Comparison of ENCODE assay signal across 11 mouse cellular contexts in genomic region chr10:39484892-39485291, GRCm38 (mm10).
DNase-seq lines count a peak whose midpoint lies in the region; ATAC-seq and TF ChIP-seq lines count a peak whose summit lies in the region.
"Had no signal": no experiment of that assay in that cellular context is flagged by ENCODE, and none has a peak within 500 bp of the region (broad histone marks: within the 10 kb centered on the region; RNA-seq: fewer than 3 reads in every experiment).

No protein-coding gene starts in this region.

- 6% methylated on average over 6 of the region's 6 CpGs for WGBS in forebrain, embryonic 15.5 days
- WGBS in limb, embryonic 13.5 days, result 30% methylated on average over 6 of the region's 6 CpGs

- H3K4me2 ChIP-seq in forebrain, embryonic 15.5 days (replicated peaks), result peak overlapping the region; percentile 25; the same call in 1 of the 2 replicates
- no peak overlapping the region for H3K4me2 ChIP-seq in limb, embryonic 13.5 days (replicated peaks)
- H3K4me2 ChIP-seq: heart, embryonic 11.5 days had no signal

- H3K9ac ChIP-seq in forebrain, embryonic 15.5 days (replicated peaks), result no peak overlapping the region
- H3K9ac ChIP-seq in limb, embryonic 13.5 days, result no peak overlapping the region

- no peak overlapping the region for H3K4me3 ChIP-seq in forebrain, embryonic 15.5 days
- no peak overlapping the region for H3K4me3 ChIP-seq in limb, embryonic 13.5 days
- H3K4me3 ChIP-seq in left cerebral cortex, adult 2 months, result no peak overlapping the region

- H3K27ac ChIP-seq in forebrain, embryonic 15.5 days (replicated peaks), result peak overlapping the region; percentile 81
- H3K27ac ChIP-seq in limb, embryonic 13.5 days, result 0 out of 2 replicates have a peak overlapping the region, but pooled peaks have one; percentile 7
- H3K27ac ChIP-seq in left cerebral cortex, adult 2 months, result no peak overlapping the region

- no peaks in the 10 kb centered on the region for H3K36me3 ChIP-seq in forebrain, embryonic 15.5 days
- H3K36me3 ChIP-seq in limb, embryonic 13.5 days, result peaks cover 4% of the 10 kb centered on the region; the same call in 1 of the 2 replicates

- no peaks in the 10 kb centered on the region for H3K27me3 ChIP-seq in forebrain, embryonic 15.5 days
- no peaks in the 10 kb centered on the region for H3K27me3 ChIP-seq in limb, embryonic 13.5 days

- H3K4me1 ChIP-seq in forebrain, embryonic 15.5 days, result peaks cover 51% of the 10 kb centered on the region
- H3K4me1 ChIP-seq in limb, embryonic 13.5 days, result peaks cover 33% of the 10 kb centered on the region

- ATAC-seq in forebrain, embryonic 15.5 days (replicated peaks), result peak; percentile 41
- ATAC-seq in limb, embryonic 13.5 days (ENCODE audit: low FRiP score, low read depth), result no peak

- intact Hi-C loops in left cerebral cortex, adult 2 months (cut with DNase I), result no loop called here

- no peaks in the 10 kb centered on the region for H3K9me3 ChIP-seq in forebrain, embryonic 15.5 days
- H3K9me3 ChIP-seq in limb, embryonic 13.5 days, result no peaks in the 10 kb centered on the region

- peak; percentile 19 for DNase-seq in right cerebral cortex, postnatal 14 days
- DNase-seq in right cerebral cortex, postnatal 10 days (ENCODE audit: low spot score in 2 of 2), result no peak
- DNase-seq in telencephalon, adult 2 months (ENCODE audit: low read depth, low spot score), result peak; percentile 42
- no peak for DNase-seq in cerebellum, adult 11-12 months
- no peak for DNase-seq in left cerebral cortex, adult 2 months (ENCODE audit: extremely low spot score in 1 of 2, low spot score in 2 of 2)
- DNase-seq: adrenal gland, adult 2 months; cerebellum, adult 9-10 months; kidney, adult 18-20 months had no signal

- TF ChIP-seq CTCF in left cerebral cortex, adult 2 months (IDR thresholded peaks at IDR 0.05), result no peak

Comparison
In these comparisons a context has a peak if more than half of its experiments do, and no peak if none do; other contexts are left out.
1. DNase-seq: peak in right cerebral cortex, postnatal 14 days (single experiment) and telencephalon, adult 2 months (single experiment); none in right cerebral cortex, postnatal 10 days (0 of 2), cerebellum, adult 11-12 months (single experiment) and left cerebral cortex, adult 2 months (0 of 2).